Mouse (Mus musculus): ENCODE data around the gene Ring1.
A peak's percentile ranks its signal among the peaks of the same experiment; 100 is the strongest.

Ring1 gene

GRCm38 (mm10) chr17:34024317-34024821 lies at the start of gene Ring1:
Gene Ring1 (minus strand): TSS chr17:34024680.
- DNase-seq (ENCODE audit: low read depth), result no peak

DNA sequence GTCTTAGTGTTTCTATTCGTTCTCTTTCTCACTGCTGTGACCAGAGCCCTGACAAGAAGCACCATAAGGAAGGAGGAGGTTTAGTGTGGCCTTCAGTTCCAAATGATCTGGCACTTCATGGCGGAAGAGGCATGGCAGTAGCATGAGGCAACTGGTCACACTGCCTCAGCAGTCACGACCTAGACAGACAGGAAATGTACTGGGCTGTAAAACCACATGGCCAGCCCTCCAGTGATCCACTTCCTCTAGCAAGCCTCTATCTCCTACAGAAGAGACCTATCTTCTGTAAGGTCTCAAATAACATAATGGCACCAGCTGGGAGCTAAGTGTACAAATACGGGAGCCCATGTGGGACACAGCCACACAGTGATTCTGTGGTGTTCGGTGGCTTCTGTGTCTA lies 47.6 kb upstream of the Ring1 start:
- DNase-seq (ENCODE audit: low read depth), result no peak

- DNase-seq (ENCODE audit: low read depth), result no peak
Observed at GRCm38 (mm10) chr17:34068864-34069263, 44.4 kb upstream of the Ring1 start.

- no peak for DNase-seq (ENCODE audit: low read depth)
Observed at GRCm38 (mm10) chr17:34057224-34057623, 32.7 kb upstream of the Ring1 start.

GRCm38 (mm10) chr17:34047404-34048050 lies 23.0 kb upstream of the Ring1 start:
- no peak for DNase-seq (ENCODE audit: low read depth)

DNA sequence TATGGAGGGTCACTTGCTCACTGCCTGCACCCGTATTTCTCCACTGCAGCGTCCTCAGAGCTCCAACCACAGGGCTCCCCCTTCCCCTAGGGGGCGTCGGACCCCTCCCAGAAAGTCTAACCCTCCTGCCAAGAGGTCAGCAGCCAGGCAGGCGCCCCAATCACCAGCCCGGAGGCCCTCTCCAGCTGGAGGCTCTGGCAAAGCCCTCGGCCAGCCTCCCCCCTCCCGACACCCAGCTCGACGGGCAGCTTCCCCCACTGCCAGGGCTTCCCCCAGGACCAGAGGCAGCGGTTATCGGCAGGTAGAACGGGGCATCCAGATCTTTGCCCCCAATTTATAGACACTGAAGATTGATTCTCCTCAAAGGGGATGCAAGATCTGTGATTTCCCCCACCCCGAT lies 21.5 kb upstream of the Ring1 start:
- DNase-seq (ENCODE audit: low read depth), result no peak

- DNase-seq (ENCODE audit: low read depth), result no peak
Observed at GRCm38 (mm10) chr17:34039562-34040450, 15.3 kb upstream of the Ring1 start.

DNA sequence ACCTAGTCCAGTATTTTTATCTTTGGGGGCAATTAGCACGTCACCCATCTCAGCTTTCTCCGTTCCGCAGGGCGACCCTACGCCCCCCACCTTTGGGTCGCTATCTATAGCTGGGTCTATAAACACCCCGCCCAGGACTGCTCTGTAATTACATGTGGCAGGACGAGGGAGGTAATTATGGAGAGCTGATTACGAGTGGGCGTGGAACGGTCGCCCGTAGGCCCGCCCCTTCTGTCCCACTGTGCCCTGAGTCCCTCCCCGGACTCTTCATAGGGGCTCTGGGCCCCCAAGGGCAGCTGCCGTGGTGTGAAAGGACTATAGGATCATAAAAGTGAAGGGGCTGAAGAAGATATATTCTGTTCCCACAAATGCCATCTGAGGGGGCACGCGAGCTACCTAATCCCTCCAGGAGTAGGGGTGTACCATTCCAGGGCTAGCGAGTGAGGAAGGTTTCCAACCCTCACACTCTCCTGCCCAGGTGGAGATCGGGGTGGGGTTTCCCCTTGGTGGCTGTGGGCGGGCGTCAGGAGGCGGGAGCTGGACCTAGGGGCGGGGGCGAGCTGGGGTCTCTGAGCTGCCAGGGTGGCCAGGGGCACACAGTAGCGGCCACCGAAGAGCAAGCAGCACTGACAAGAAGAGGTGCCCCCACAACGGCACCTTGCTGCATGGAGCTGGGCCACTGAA lies 14.5 kb upstream of the Ring1 start, which contains the start of gene Col11a2:
TSS of gene Col11a2 (plus strand) at position 560 of the 684 bp plus-strand sequence.
- DNase-seq (ENCODE audit: low read depth), result no peak

DNA sequence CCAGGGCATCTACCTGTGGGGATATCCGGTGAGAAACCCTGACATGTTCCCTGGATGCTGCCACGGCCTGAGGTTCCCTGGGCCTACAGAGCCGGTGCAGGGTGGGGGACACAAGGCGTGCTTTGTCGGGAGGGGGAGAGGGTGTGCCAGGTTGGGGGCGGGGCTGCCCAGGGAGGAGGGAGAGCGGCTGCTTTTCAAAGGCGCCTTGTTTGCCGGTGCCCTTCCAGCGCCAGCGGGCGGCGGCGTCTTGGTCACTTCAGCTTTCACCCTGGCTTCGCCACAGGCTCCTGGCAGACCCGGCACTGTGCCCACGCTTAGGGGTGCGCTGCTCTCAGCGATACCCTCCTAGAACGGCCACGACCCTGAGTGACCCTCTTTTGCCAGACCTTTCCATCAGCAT lies 14.0 kb upstream of the Ring1 start:
- DNase-seq (ENCODE audit: low read depth), result no peak

DNA sequence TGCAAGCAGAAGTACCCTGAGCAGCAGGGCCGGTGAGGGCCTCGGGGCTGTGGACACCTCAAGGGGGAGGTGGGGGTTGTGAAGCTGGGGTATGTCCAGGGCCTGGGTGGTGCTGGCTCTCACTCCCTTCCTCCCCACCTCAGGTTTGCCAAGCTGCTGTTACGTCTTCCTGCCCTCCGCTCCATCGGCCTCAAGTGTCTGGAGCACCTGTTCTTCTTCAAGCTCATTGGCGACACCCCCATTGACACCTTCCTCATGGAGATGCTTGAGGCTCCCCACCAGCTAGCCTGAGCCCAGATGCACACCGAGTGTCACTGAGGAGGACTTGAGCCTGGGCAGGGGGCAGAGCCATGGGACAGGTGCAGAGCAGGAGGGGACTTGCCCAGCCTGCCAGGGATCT lies 12.8 kb upstream of the Ring1 start:
- no peak for DNase-seq (ENCODE audit: low read depth)

- DNase-seq (ENCODE audit: low read depth), result no peak
Observed at GRCm38 (mm10) chr17:34036647-34037046, 12.2 kb upstream of the Ring1 start.

GRCm38 (mm10) chr17:34035517-34035916 lies 11.0 kb upstream of the Ring1 start:
- no peak for DNase-seq (ENCODE audit: low read depth)

- peak; percentile 88 for DNase-seq (ENCODE audit: low read depth)
Observed at GRCm38 (mm10) chr17:34034064-34034463, 9.6 kb upstream of the Ring1 start.

GRCm38 (mm10) chr17:34033441-34033840 lies 9.0 kb upstream of the Ring1 start:
- no peak for DNase-seq (ENCODE audit: low read depth)

DNA sequence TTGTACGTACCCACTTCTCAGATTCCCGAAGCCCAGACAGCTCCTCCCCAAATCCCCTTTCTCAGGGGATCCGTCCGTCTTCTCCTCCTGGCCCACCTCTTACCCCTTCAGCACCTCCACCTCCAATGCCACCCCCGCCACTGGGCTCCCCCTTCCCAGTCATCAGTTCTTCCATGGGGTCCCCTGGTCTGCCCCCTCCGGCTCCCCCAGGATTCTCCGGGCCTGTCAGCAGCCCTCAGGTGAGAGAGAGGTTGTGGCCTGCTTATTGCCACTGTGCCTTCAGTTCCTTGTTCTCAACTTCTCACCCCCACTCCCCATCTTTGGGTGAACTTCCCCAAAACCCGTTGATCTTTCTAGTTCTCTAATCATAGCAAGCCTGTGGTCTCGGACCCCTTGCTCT lies 8.3 kb upstream of the Ring1 start:
- DNase-seq (ENCODE audit: low read depth), result no peak

- no peak for DNase-seq (ENCODE audit: low read depth)
Observed at GRCm38 (mm10) chr17:34032174-34032632, 7.7 kb upstream of the Ring1 start.

DNA sequence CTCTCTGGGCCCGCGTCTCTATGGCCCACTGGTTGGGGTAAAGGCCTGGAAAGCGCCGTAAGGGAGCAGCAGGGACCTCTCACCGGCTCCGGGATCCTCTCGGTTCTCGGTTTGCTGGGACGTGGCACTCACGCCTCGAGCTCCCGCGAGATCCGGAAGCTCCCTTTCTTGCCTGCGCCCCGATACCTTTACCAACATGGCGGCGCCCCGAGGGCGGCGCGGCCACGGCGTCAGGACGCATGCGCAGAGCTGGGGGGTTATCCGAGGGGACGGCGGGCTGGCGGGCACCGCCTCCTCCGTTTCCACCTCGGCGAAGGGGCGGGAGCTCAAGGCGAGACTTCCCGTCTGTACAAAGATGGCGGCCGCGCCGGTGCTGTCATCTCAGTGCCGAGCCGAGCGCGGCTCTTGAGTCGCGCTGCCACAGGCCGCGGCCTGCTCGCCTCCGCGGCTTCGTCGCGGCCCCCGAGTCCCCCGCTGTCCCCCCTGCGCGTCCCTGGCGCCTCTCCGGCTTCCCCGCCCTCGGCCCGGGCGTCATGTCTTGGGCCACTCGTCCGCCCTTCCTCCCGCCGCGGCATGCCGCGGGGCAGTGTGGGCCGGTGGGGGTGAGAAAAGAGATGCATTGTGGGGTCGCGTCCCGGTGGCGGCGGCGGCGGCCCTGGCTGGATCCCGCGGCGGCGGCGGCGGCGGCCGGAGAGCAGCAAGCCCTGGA lies 7.1 kb upstream of the Ring1 start, which contains the start of the genes Slc39a7 and Rxrb:
TSS of gene Slc39a7 (minus strand) at position 218 of the 709 bp plus-strand sequence.
TSS of gene Rxrb (plus strand) at position 348 of the 709 bp plus-strand sequence.
- DNase-seq (ENCODE audit: low read depth), result peak; percentile 98

- no peak for DNase-seq (ENCODE audit: low read depth)
Observed at GRCm38 (mm10) chr17:34030861-34031326, 6.4 kb upstream of the Ring1 start.

GRCm38 (mm10) chr17:34029890-34030595 lies 5.6 kb upstream of the Ring1 start:
- no peak for DNase-seq (ENCODE audit: low read depth)

- no peak for DNase-seq (ENCODE audit: low read depth)
Observed at GRCm38 (mm10) chr17:34029150-34029889, 4.8 kb upstream of the Ring1 start.
